Mouse (Mus musculus): ENCODE measurements at regions not wholly inside any gene's neighbourhood (a gene's known extent, or its start where the extent isn't known, plus 50 kb on each side); places are given as distances from the start of the nearest gene placed in this dataset.

- Histone ChIP-seq H3K27ac (ENCODE audit: control insufficient read depth, insufficient read depth, low read depth, low read length, poor library complexity) (no peak overlapping the region), H3K4me3 (replicated peaks; ENCODE audit: control insufficient read depth, low read depth, low read length) (no peak overlapping the region), H3K4me1 (ENCODE audit: control insufficient read depth, insufficient read depth, low read length) (no peaks in the 10 kb centered on the region)
- 79% methylated on average over 3 of the region's 3 CpGs for WGBS
- TF ChIP-seq POLR2A (IDR thresholded peaks at IDR 0.05; ENCODE audit: borderline replicate concordance, control insufficient read depth, low read depth, low read length) (no peak), CTCF (IDR thresholded peaks at IDR 0.05; ENCODE audit: control insufficient read depth, insufficient read depth, low read length) (no peak)
Measured at GRCm38 (mm10) chr10:9061979-9062378, 176.1 kb upstream of the Sash1 start.

- no peak for TF ChIP-seq CTCF (IDR thresholded peaks at IDR 0.05; ENCODE audit: control insufficient read depth, insufficient read depth, low read length)
- no peak for TF ChIP-seq POLR2A (IDR thresholded peaks at IDR 0.05; ENCODE audit: borderline replicate concordance, control insufficient read depth, low read depth, low read length)
- WGBS = 72% methylated on average over 3 of the region's 3 CpGs
- H3K4me3 ChIP-seq (replicated peaks; ENCODE audit: control insufficient read depth, low read depth, low read length) = no peak overlapping the region
- no peaks in the 10 kb centered on the region for H3K4me1 ChIP-seq (ENCODE audit: control insufficient read depth, insufficient read depth, low read length)
- no peak overlapping the region for H3K27ac ChIP-seq (ENCODE audit: control insufficient read depth, insufficient read depth, low read depth, low read length, poor library complexity)
Measured at GRCm38 (mm10) chr10:9055274-9055673, 169.4 kb upstream of the Sash1 start.

GRCm38 (mm10) chr10:9053371-9053770 is 167.5 kb upstream of the Sash1 start:
- TF ChIP-seq CTCF (IDR thresholded peaks at IDR 0.05; ENCODE audit: control insufficient read depth, insufficient read depth, low read length) = no peak
- no peak for TF ChIP-seq POLR2A (IDR thresholded peaks at IDR 0.05; ENCODE audit: borderline replicate concordance, control insufficient read depth, low read depth, low read length)
- Histone ChIP-seq H3K4me3 (replicated peaks; ENCODE audit: control insufficient read depth, low read depth, low read length) (no peak overlapping the region), H3K4me1 (ENCODE audit: control insufficient read depth, insufficient read depth, low read length) (no peaks in the 10 kb centered on the region), H3K27ac (ENCODE audit: control insufficient read depth, insufficient read depth, low read depth, low read length, poor library complexity) (no peak overlapping the region)
- 55% methylated on average over 4 of the region's 4 CpGs for WGBS

- H3K27ac ChIP-seq (ENCODE audit: control insufficient read depth, insufficient read depth, low read depth, low read length, poor library complexity) = no peak overlapping the region
- H3K4me1 ChIP-seq (ENCODE audit: control insufficient read depth, insufficient read depth, low read length) = no peaks in the 10 kb centered on the region
- H3K4me3 ChIP-seq (replicated peaks; ENCODE audit: control insufficient read depth, low read depth, low read length) = no peak overlapping the region
- WGBS = 89% methylated on average over 4 of the region's 4 CpGs
- TF ChIP-seq CTCF (IDR thresholded peaks at IDR 0.05; ENCODE audit: control insufficient read depth, insufficient read depth, low read length) = no peak
Measured at GRCm38 (mm10) chr10:9047341-9047740, 161.5 kb upstream of the Sash1 start.

GRCm38 (mm10) chr10:9044746-9045370 is 159.0 kb upstream of the Sash1 start:
- no peak overlapping the region for H3K4me3 ChIP-seq (replicated peaks; ENCODE audit: control insufficient read depth, low read depth, low read length)
- no peaks in the 10 kb centered on the region for H3K4me1 ChIP-seq (ENCODE audit: control insufficient read depth, insufficient read depth, low read length)
- no peak overlapping the region for H3K27ac ChIP-seq (ENCODE audit: control insufficient read depth, insufficient read depth, low read depth, low read length, poor library complexity)
- TF ChIP-seq CTCF (IDR thresholded peaks at IDR 0.05; ENCODE audit: control insufficient read depth, insufficient read depth, low read length) (no peak), POLR2A (IDR thresholded peaks at IDR 0.05; ENCODE audit: borderline replicate concordance, control insufficient read depth, low read depth, low read length) (no peak)
- 81% methylated on average over 9 of the region's 9 CpGs for WGBS

- 90% methylated on average over 1 of the region's 1 CpGs for WGBS
- TF ChIP-seq POLR2A (IDR thresholded peaks at IDR 0.05; ENCODE audit: borderline replicate concordance, control insufficient read depth, low read depth, low read length) (no peak), CTCF (IDR thresholded peaks at IDR 0.05; ENCODE audit: control insufficient read depth, insufficient read depth, low read length) (no peak)
- no peaks in the 10 kb centered on the region for H3K4me1 ChIP-seq (ENCODE audit: control insufficient read depth, insufficient read depth, low read length)
- H3K27ac ChIP-seq (ENCODE audit: control insufficient read depth, insufficient read depth, low read depth, low read length, poor library complexity) = no peak overlapping the region
- H3K4me3 ChIP-seq (replicated peaks; ENCODE audit: control insufficient read depth, low read depth, low read length) = no peak overlapping the region
Measured at GRCm38 (mm10) chr10:9043507-9043906, 157.6 kb upstream of the Sash1 start.

GRCm38 (mm10) chr10:9030486-9030885 is 144.6 kb upstream of the Sash1 start:
- TF ChIP-seq CTCF (IDR thresholded peaks at IDR 0.05; ENCODE audit: control insufficient read depth, insufficient read depth, low read length) (no peak), POLR2A (IDR thresholded peaks at IDR 0.05; ENCODE audit: borderline replicate concordance, control insufficient read depth, low read depth, low read length) (no peak)

GRCm38 (mm10) chr10:9029506-9029905 is 143.6 kb upstream of the Sash1 start:
- 80% methylated on average over 6 of the region's 6 CpGs for WGBS
- Histone ChIP-seq H3K27ac (ENCODE audit: control insufficient read depth, insufficient read depth, low read depth, low read length, poor library complexity) (no peak overlapping the region), H3K4me1 (ENCODE audit: control insufficient read depth, insufficient read depth, low read length) (no peaks in the 10 kb centered on the region), H3K4me3 (replicated peaks; ENCODE audit: control insufficient read depth, low read depth, low read length) (no peak overlapping the region)
- TF ChIP-seq CTCF (IDR thresholded peaks at IDR 0.05; ENCODE audit: control insufficient read depth, insufficient read depth, low read length) (no peak), POLR2A (IDR thresholded peaks at IDR 0.05; ENCODE audit: borderline replicate concordance, control insufficient read depth, low read depth, low read length) (no peak)

More at GRCm38 (mm10) chr10:9030486-9030885, 144.6 kb upstream of the Sash1 start:
- H3K27ac ChIP-seq (ENCODE audit: control insufficient read depth, insufficient read depth, low read depth, low read length, poor library complexity) = no peak overlapping the region
- 76% methylated on average over 6 of the region's 6 CpGs for WGBS
- no peak overlapping the region for H3K4me3 ChIP-seq (replicated peaks; ENCODE audit: control insufficient read depth, low read depth, low read length)
- H3K4me1 ChIP-seq (ENCODE audit: control insufficient read depth, insufficient read depth, low read length) = no peaks in the 10 kb centered on the region

Data from bone marrow, adult 2 months (tissue).